7 mouse cellular contexts compared by ENCODE assay signal in the genomic region with DNA sequence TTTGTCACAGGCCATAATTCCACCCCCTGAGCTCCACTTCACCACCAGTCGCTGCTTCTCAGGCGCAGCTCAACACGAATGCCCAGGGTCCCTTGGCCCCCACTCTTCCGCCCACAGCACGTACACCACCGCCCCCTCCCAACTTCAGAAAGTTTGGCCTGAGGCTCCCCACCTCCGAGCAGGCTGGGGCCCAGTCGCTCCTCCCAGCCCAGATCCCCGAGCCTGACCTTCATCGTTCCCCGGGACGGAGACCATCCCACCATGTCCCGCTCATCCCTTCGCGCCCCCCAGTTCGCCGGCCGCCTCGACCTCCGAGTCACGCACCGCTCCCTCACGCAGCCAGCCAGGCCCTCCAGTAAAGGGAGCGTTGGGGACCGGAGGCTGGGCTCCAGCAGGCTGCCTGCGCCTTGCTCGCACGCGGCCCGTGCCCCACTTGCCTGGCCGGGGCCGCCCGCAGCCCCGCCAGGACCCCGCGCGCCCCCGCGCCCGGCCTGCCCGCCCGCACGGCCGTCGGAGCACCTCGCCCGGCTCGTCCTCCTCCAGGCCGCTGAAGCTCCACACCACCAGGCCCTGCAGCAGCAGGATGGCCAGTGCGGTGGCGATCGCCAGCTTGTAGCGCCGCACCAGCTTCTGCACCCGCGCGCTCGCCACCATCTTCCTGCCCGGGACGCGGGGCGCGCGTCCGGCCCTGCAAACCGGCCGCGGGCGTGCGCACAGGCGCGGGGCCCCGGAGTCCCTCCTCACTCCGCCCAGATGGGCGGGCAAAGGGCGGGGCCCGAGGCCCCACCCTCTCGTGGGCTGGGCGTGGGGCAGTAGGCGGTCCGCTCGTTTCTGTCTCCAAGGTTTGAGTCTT. TPM values are rescaled to one million over a fixed set of nuclear protein-coding genes. Genes with fewer than 3 reads are reported as not detected.
DNase-seq lines count a peak whose midpoint lies in the region; ATAC-seq lines count a peak whose summit lies in the region.

Gene Xylt2 (minus strand): TSS at position 762 of the 853 bp plus-strand sequence.

- peak; percentile 96 for DNase-seq in adrenal gland, postnatal 14 days
- DNase-seq in embryonic facial prominence, embryonic 11.5 days (ENCODE audit: low spot score): peak; percentile 96
- peak; percentile 99 for DNase-seq in heart, adult 11 months
- DNase-seq in kidney, adult 18-20 months: peak; percentile 95
- peak; percentile 94 for DNase-seq in limb, embryonic 11.5 days (ENCODE audit: low spot score)
- peak; percentile 98 for DNase-seq in midbrain, embryonic 14.5 days
- peak; percentile 85 to 95 for DNase-seq in spleen, adult 18-20 months

- no peaks in the 10 kb centered on the region for H3K9me3 ChIP-seq in embryonic facial prominence, embryonic 11.5 days (replicated peaks; ENCODE audit: control insufficient read depth, low read length)
- no peaks in the 10 kb centered on the region for H3K9me3 ChIP-seq in limb, embryonic 11.5 days (ENCODE audit: control insufficient read depth, low read length)
- no peaks in the 10 kb centered on the region for H3K9me3 ChIP-seq in midbrain, embryonic 14.5 days (ENCODE audit: control insufficient read depth, low read length)

- peak within 1 kb of the TSS; percentile 69 for H3K4me2 ChIP-seq in embryonic facial prominence, embryonic 11.5 days (ENCODE audit: low read depth, low read length)
- peak within 1 kb of the TSS; percentile 83 for H3K4me2 ChIP-seq in limb, embryonic 11.5 days (ENCODE audit: low read depth, severe bottlenecking)
- H3K4me2 ChIP-seq in midbrain, embryonic 14.5 days (ENCODE audit: low read length): peak within 1 kb of the TSS; percentile 88

- no peaks in the 10 kb centered on the region for H3K36me3 ChIP-seq in embryonic facial prominence, embryonic 11.5 days (replicated peaks; ENCODE audit: control insufficient read depth, insufficient read depth, low read depth, low read length)
- H3K36me3 ChIP-seq in limb, embryonic 11.5 days (ENCODE audit: control insufficient read depth, insufficient read depth, low read length): no peaks in the 10 kb centered on the region
- H3K36me3 ChIP-seq in midbrain, embryonic 14.5 days (ENCODE audit: control insufficient read depth, insufficient read depth, low read length): no peaks in the 10 kb centered on the region

- no peaks in the 10 kb centered on the region for H3K27me3 ChIP-seq in embryonic facial prominence, embryonic 11.5 days (ENCODE audit: control insufficient read depth, insufficient read depth, low read length)
- H3K27me3 ChIP-seq in limb, embryonic 11.5 days (ENCODE audit: control insufficient read depth, insufficient read depth, low read length): no peaks in the 10 kb centered on the region
- H3K27me3 ChIP-seq in midbrain, embryonic 14.5 days (ENCODE audit: control insufficient read depth, insufficient read depth, low read length): no peaks in the 10 kb centered on the region

- peak within 1 kb of the TSS; percentile 97 for H3K9ac ChIP-seq in embryonic facial prominence, embryonic 11.5 days (replicated peaks; ENCODE audit: low read length)
- H3K9ac ChIP-seq in limb, embryonic 11.5 days (ENCODE audit: low read length): peak within 1 kb of the TSS; percentile 96
- H3K9ac ChIP-seq in midbrain, embryonic 14.5 days (replicated peaks; ENCODE audit: low read length): peak within 1 kb of the TSS; percentile 95

- WGBS in embryonic facial prominence, embryonic 11.5 days: under 1% methylated on average over 64 of the region's 82 CpGs
- WGBS in limb, embryonic 11.5 days: 1% methylated on average over 80 of the region's 82 CpGs
- WGBS in midbrain, embryonic 14.5 days: under 1% methylated on average over 81 of the region's 82 CpGs

- peak within 1 kb of the TSS; percentile 89 for H3K27ac ChIP-seq in embryonic facial prominence, embryonic 11.5 days (replicated peaks; ENCODE audit: low read depth, low read length)
- peak within 1 kb of the TSS; percentile 80; the same call in 1 of the 2 replicates for H3K27ac ChIP-seq in limb, embryonic 11.5 days (replicated peaks; ENCODE audit: low read depth, low read length)
- H3K27ac ChIP-seq in midbrain, embryonic 14.5 days (replicated peaks; ENCODE audit: low read depth, low read length): peak within 1 kb of the TSS; percentile 92

- H3K4me1 ChIP-seq in embryonic facial prominence, embryonic 11.5 days (ENCODE audit: control insufficient read depth, insufficient read depth, low read length): peaks cover 2% of the 10 kb centered on the region
- H3K4me1 ChIP-seq in limb, embryonic 11.5 days (ENCODE audit: control insufficient read depth, insufficient read depth, low read length): peaks cover 14% of the 10 kb centered on the region
- peaks cover 10% of the 10 kb centered on the region for H3K4me1 ChIP-seq in midbrain, embryonic 14.5 days (ENCODE audit: control insufficient read depth, insufficient read depth, low read length)

- ATAC-seq in embryonic facial prominence, embryonic 11.5 days (replicated peaks; ENCODE audit: insufficient number of reproducible peaks, low FRiP score, low TSS enrichment, low read depth): peak; percentile 87
- ATAC-seq in limb, embryonic 11.5 days (ENCODE audit: insufficient number of reproducible peaks, low FRiP score, low TSS enrichment, low read depth): peak; percentile 92
- peak; percentile 93 for ATAC-seq in midbrain, embryonic 14.5 days (ENCODE audit: low FRiP score, low TSS enrichment)

- H3K4me3 ChIP-seq in embryonic facial prominence, embryonic 11.5 days (ENCODE audit: low read depth, low read length): peak within 1 kb of the TSS; percentile 96
- H3K4me3 ChIP-seq in limb, embryonic 11.5 days (ENCODE audit: low read depth, low read length): peak within 1 kb of the TSS; percentile 85
- peak within 1 kb of the TSS; percentile 81 for H3K4me3 ChIP-seq in midbrain, embryonic 14.5 days (replicated peaks; ENCODE audit: low read depth, low read length)

RNA-seq across cellular contexts. Expression of gene Xylt2, which starts in this region (rescaled TPM):
- total RNA-seq in adrenal gland, postnatal 14 days (2021): 20.5 and 22.6 TPM in 2 replicates
- 11.1 and 12.1 TPM in 2 replicates for polyA plus RNA-seq in embryonic facial prominence, embryonic 11.5 days (2014; fragmentation: Nextera tagmentation; extraction: Ambion mirVana)
- 16.2 and 16.7 TPM in 2 replicates for polyA plus RNA-seq in limb, embryonic 11.5 days (2014; fragmentation: Nextera tagmentation; extraction: Ambion mirVana)
- 11.0 and 13.0 TPM in 2 replicates for polyA plus RNA-seq in midbrain, embryonic 14.5 days (2014; fragmentation: Nextera tagmentation; extraction: Ambion mirVana)

Comparison
In these comparisons a context has a peak if more than half of its experiments do, and no peak if none do; other contexts are left out.
1. Peak in every context shown above with its lines: DNase-seq, ATAC-seq, H3K4me3 ChIP-seq and H3K27ac ChIP-seq.